Mouse (Mus musculus) retina, adult 2 months (tissue): ENCODE data around the gene Vmn1r69.

ENCODE experiments used
- DNase-seq: peaks from one replicate; pipeline ENCODE4 v3.0.0-alpha.2; 2012; ENCODE audit warnings: low read depth, low spot score

Vmn1r69 gene

DNA sequence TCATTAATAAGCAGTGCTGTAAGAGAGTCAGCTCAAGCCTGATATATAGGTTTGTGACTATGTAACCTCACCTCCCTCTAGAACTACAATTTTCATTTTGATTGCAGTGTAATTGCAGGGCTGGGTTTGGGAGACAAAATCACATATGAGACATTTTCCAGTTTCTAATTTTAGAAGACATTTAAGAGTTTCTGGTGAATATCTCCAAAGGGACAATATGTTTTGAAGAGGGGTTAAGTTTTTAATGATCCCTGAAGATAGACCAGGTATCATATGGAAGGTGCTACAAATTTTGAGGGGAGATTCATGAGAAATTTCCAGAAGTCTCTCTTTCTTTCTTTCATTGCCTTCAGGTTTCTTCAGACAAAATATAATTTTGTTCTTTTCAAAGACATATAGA, at the start of gene Vmn1r69:
Vmn1r69 (minus strand) TSS at position 101 of the 400 bp plus-strand sequence.
- DNase-seq, result no peak

GRCm38 (mm10) chr7:10631232-10631631, 17.8 kb upstream of the Vmn1r69 start, which contains the start of gene Vmn1r70:
Gene Vmn1r70, plus strand, starts transcription at chr7:10631532.
- no peak for DNase-seq

GRCm38 (mm10) chr7:10558385-10558784, 55.1 kb downstream of the Vmn1r69 start, which contains the start of gene Vmn1r68:
Gene Vmn1r68, minus strand, starts transcription at chr7:10558485.
- DNase-seq, result no peak
